Mouse (Mus musculus) forelimb bud, embryonic 11.5 days (tissue): ENCODE data around the gene Plekhg5.
A peak's percentile ranks its signal among the peaks of the same experiment; 100 is the strongest.
"Not testable (repeated sequence)": the region's sequence is repeated elsewhere in the genome, so short reads cannot be mapped to it uniquely, and the experiment has no call there.

ENCODE experiments used
- DNase-seq: peaks from one replicate; pipeline ENCODE4 v3.0.0-alpha.2; 2012; ENCODE audit warnings: low read depth, low spot score

Gene Plekhg5

DNA sequence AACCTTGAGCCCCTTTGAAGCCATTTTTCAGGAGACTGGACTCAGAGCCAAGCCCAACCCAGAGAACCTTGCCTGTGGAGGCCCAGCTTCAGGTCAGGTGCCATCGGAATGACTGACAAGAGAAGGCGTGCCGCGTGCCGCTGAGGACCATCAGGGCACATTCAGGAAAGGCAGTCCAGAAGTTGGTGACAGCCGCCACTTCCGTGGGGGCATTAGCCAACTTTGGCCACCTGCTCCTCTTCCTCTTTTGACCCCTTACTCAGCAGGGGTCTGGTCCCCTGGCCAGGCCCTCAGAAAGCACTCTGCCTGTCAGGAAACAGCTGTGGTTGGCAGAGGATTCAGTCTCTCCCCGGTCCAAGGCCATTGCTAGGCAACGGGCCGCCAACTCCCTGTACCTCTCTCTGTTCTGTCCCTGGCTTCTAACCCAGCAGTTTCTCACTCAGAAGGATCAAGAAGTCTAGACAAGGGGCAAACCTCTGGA is at the start of gene Plekhg5:
TSS of gene Plekhg5 (plus strand) at position 378 of the 481 bp plus-strand sequence.
- no peak for DNase-seq

DNA sequence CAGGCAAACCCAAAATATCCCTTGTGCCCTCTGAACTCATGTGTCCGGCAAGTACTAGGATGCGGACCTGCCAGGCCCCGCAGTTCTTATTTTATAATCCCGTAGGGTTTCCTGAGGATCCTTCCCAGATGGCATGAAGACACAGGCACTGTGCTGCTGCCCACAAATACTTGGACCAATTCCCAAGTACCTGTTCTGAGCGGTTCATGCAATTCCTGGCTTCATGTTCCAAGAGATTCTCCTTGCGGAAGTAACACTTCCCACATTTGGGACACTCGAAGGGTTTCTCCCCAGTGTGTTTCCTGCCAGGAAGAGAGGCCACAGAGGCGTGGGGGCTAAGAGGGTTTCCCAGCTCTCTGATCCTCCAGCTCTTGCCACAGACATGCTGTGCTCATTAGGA is 49.8 kb upstream of the Plekhg5 start:
- DNase-seq = no peak

DNA sequence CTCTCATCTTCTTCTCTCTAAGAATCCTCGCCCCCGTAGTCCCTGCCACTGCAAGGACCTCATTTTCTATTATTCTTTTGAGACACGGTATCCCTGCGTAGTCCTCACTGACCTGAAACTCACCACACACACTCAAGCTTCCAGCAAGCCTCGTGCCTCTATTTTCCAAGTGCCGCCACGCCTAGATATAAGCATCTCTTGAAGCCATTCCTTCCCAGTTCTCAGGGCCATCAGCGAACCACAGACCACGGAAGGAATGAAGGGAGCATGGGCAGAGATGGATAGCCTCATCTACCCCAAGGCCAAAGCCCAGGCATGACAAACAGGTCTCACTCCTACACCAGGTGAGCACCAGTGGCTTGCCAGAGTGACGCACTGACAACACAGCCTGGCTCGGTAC is 47.8 kb upstream of the Plekhg5 start:
- DNase-seq = no peak

DNA sequence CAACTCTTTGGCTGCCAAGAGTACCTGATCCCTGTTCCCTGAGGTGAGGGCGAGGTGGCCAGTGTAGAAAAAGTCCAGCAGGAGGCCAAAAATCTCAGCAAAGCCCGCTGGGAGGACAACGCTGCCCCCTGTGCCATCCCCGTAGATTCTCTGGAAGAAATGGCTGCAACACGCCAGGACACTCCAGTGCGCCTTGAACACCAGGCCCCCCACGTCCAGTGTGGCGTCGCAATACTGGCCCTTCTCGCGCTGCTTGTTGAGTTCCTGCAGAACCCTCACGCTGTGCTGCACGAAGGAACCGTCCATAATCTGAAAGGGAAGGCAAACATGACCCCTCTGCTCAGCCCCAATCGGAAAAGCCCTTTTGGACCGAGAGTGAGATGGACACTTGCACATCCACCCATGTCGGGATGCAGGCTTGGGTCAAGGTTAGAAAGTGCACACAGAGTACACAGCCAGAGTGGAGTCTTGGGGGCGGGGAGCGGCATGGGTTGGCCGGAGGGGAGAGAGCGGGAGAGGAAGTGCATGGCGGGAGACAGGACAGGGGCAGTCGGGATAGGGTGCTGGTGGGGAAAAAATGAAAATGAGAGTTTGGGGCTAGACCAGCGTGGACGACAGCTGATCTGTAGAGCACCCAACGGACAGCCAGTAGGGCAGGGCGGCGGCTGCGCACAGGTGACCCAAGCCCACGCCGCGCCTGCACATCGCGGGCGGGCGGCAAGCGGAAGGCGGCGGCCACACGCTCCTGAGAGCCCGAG is 45.4 kb upstream of the Plekhg5 start:
- DNase-seq = no peak

DNA sequence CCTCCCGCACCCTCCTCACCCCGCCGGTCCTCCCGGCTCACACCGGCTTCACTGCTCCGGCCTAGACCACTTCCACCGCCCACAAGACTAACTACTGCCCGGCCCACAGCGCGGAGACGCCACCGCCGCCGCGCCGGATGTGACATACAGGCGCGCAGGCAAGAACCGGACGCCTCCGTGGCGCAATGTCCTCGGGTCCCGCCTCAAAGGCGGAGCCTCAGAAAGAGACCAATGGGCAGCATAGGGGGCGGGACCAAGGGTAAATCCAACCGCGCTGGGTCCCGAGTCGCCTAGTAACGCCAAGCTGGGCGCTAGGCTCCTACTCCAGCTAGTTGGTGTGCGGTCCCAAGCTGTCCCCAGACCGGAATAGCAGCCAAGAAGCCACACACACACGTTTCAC is 44.8 kb upstream of the Plekhg5 start, which contains the start of gene Zbtb48:
TSS of gene Zbtb48 (minus strand) at position 148 of the 400 bp plus-strand sequence.
- peak; percentile 95 for DNase-seq

DNA sequence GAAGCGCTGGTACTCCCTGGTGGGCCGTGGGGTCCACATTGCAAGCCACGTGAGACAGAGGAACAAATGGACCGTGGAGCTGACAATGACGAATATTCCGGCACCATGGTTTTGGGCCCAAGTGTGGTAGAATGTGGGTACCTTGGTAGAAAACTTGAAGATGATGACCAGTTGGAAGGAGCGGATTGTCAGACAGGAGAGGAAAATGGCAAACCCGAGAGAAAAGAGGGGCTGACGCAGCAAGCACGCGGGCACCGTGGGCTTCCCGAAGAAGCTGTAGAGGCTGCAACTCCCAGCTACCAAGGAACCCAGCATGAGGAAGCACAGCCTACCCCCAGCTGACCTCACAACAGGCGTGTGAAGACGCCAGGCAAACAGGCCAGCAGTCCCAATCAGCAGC is 43.8 kb upstream of the Plekhg5 start:
- DNase-seq = no peak

DNA sequence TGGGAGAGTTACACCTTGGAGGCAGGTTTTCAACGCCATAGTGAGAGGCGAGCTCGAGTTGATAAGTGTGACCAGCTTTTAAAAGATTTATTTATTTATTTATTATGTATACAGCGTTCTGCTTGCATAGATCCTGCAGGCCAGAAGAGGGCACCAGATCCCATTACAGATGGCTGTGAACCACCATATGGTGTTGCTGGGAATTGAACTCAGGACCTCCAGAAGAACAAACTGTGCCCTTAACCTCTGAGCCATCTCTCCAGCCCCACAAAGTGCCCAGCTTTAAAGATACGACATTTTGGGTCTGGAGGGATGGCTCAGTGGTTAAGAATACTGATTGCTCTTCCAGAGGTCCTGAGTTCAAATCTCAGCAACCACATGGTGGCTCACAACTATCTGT is 43.2 kb upstream of the Plekhg5 start:
- DNase-seq = no peak

DNA sequence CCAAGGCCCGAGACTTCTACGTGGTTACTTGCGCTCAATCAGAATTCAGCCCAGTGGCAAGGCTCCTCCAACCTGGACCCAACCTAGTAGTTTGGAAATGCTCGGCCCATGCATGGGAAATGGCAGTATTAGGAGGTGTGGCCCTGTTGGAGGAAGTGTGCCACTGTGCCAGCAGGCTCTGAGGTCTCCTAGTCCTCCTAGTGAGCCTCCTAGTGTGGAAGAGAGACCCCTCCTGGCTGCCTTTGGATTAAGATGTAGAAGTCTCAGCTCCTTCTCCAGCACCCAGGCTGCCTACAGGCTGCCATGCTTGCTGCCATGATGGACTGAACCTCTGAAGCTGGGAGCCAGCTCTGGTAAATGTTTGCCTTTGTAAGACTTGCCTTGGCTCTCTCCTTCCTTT is 42.3 kb upstream of the Plekhg5 start:
- no peak for DNase-seq

DNA sequence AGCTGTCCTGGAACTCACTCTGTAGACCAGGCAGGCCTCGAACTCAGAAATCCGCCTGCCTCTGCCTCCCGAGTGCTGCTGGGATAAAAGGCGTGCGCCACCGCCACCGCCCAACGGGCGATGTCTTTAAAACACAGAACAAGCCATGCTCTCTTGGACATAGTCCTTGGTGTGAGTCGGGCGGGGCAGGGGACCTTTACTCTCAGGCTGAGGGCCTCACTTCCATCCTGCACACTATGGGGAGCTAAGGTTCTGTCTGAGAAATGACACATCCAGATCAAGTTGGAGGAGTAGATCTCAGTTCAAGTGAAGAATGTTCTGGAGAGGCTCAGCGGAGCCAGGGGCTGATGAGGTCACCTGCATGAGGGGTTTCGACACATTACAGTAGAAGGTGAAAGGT is 39.4 kb upstream of the Plekhg5 start:
- DNase-seq = no peak

DNA sequence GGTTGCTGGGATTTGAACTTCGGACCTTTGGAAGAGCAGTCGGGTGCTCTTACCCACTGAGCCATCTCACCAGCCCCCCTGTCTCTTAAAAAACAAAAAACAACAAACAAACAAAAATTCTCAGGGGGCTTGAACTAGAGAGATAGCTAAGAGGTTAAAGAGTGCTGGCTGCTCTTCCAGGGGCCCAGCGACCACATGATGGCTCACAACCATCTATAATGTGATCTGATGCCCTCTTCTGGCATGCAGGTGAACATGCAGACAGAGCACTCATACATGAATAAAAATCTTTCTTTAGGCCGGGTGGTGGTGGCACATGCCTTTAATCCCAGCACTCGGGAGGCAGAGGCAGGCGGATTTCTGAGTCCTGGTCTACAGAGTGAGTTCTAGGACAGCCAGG is 35.8 kb upstream of the Plekhg5 start:
- not testable (repeated sequence) for DNase-seq

DNA sequence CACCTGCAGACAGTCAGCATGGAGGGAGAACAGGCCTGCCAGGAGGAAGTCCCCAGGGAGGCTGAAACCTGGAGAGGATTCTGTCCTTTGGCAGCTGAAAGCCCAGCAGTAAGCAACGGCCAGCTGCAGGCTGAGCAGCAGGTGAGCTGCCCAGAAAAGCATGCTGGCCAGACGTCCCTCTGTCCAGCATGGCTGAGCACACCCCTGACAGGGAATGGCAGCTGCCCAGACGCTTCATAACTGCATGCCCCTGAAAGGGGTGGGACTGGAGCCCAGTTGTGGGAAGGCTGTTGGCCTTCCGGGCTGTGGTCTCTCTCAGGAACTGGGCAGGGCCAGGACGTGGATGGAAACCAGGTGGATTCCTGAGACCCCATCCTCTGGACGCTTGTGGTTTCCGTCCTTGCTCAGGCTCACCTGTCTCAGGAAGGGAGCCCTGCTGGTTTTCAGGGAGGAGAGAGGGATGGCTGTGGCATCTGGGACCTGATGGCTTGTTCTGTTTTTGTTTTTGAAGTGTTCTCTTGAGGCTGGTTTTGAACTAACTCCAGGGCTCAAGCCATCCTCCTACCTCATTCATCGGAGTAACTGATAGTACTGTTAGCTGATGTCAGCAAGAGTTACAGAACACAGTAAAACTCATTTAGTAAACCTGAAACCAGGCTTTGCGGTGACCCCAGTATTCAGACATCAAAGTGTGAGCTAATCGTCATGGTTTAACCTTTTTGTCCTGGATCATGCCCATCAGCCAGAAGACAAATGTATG is 33.9 kb upstream of the Plekhg5 start, which contains the start of gene Tas1r1:
TSS of gene Tas1r1 (minus strand) at position 344 of the 760 bp plus-strand sequence.
- DNase-seq = no peak

DNA sequence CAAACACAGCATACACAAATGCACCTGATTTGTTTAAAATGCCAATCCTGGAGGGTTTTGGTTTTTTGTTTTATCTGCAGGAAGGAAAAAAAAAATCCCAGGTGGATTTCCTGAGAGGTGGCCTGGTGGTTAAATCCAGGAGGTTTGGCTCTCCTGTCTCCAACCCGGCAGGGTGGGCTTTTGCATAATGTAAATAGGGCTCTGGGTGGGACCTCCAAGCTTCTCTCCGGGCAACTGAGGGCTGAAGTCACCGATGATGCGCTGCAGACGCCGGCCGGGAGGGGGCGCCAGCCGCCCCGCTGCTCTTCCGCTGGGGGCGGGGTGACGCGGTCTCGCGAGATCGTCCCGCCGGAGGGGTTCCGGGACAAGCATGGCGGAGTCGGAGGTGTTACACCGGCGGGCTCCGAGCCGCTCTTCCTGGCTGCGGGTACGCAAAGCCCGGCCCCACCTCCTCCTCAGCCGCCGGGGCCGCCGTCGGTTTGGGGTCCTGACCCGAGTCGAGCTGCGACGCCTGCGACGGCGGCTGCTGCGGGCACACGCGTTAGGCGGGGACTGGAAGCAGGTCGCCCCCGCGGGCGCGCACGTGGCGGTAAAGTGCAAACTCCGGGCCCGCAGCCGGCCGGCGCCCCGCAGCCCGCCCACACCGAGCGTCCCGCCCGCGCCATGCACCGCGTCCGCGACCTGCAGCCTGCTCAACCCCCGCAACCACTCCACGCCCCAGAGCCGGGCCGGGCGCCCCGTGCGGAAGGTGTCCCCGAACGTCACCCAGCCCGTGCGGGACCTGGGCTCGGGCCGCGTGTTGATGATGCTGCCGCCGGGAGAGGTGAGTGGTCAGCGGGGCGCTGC is 33.1 kb upstream of the Plekhg5 start, which contains the start of gene Nol9:
TSS of gene Nol9 (plus strand) at position 337 of the 846 bp plus-strand sequence.
- peak; percentile 92 for DNase-seq

DNA sequence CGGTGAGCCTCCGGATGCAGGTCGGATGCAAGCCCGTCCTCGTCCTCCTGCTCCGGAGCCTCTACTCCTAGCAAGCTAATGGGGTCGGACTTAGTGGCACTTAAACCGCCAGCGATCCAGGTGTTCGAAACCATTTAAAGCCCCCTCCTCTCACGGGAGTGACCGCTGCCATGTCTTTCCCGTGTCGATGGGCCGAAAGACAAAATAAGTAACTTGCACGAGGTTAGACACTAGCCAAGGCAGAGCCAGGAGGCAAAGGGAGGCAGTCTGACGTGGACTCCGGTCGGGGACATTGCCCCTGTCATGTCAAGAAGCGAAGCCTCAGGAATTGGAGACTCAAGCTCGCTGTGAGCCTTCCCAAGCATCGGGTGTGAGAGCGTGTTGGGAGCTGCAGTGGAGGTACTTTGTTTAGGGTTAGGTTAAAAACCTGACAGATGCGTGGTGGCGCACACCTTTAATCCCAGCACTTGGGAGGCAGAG is 32.4 kb upstream of the Plekhg5 start:
- DNase-seq = no peak

DNA sequence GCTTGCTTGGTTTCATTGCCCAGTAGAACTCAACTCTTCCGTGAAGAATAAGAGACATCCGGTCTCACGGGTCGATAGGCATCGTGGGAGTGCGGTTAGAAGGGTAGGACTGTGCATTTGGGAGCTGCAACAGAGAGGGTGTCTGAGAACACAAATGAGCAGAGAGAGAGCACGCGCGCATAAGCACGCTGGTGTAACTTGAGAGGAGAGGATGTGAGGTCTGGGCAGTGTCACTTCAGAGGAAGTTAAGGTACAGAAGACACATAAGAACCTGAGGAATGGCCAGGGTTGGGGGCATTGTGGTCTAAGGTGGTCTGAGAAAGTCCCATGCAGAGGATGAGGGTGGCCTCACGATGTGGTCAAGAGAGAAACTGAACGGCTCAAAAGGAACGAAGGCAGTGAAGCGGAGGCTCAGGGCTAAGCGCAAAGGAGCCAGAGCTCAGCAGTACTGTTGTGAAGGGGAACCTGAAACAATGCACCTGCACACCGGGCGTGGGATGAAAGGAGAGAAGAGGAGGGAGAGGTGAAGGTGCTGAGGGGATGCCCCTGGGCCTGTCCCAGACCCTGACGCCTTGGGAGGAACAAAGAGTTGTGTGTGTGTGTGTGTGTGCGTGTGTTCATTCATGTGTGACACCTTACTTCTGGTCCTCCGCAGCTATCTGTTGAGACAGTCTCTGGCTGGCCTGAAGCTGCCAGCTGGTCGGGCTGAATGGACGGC is 30.2 kb upstream of the Plekhg5 start:
- DNase-seq = no peak

DNA sequence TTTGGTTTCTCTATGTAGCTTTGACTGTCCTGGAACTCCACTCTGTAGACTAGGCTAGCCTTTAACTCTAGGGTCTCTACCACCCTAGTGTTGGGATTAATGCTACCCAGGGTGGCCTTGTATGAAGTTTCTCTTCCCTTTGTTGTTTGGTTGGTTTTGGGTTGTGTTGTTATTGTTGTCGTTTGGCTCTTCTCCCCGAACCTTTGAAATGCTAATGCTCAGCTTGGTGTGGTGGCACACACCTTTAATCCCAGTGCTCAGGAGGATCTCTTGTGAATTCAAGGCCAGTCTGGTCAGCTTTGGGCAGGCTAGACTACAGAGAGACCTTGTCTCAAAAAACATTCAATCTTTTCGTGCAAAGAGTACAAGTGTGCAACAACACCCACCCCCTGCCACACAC is 29.1 kb upstream of the Plekhg5 start:
- no peak for DNase-seq

DNA sequence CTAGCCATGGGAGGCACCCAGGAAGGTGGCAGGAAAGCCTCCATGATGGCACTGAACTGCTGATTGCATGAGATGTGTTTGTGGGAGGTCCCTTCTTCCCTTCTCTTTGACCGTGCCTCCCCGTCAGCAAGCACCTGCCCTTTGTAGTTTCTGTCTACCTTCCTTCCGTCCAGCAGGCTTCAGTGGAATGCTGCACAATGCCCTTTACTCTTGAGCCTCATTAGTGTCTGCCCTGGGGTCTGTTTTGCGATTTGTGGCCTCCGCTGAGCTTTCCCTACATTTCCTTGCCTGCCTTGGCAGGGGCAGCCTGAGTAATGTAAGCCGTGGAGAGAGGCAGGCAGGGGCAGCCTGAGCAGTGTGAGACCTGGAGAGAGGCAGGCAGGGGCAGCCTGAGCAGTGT is 27.7 kb upstream of the Plekhg5 start:
- no peak for DNase-seq

DNA sequence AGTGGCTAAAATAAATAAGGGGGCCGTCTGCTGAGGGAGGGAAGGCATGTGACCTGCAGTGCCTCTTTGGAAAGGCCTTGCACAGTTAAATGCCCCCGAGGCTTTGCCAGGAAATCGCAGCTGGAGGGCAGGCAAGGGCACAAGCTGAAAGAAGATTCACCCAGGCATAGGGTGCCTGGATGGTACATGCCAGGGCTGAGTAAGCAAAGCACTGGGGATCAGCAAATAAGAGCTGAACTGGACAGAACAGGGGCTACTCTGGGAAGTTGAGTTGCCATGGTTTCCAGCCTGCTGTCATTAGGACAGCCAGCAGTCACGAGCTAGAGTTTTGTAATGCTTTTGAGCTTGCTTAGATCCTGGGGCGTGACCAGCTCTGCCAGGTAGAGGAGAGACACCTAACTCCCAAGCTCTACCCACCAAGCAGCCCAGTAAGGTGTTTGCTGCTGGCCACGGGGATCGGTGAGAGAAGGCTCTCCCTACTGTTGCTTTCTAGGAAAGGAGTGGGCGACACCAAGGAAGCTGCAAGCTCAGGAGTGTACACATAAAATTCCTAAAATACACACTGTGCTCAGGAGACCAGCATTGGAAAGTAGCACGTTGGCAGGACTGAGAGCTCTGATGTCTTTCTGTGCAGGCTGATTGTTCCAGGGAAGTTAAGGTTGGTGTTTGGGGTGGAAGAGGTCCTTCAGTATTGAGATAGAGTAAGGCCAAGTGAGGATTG is 9.7 kb upstream of the Plekhg5 start:
- DNase-seq = no peak

DNA sequence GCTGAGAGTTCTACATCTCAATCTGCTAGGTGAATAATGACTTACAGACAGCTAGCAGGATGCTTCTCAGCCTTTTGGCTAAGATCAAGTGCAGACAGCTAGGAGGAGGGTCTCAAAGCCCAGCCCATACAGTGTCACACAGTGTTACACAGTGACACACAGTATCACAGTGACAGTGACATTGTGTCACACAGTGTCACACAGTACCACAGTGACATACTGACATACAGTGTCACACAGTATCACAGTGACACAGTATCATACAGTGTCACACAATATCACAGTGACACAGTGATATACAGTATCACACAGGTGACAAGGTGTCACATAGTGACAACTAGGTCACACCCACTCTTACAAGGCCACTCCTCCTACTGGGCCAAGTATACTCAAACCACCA is 5.0 kb upstream of the Plekhg5 start:
- no peak for DNase-seq

DNA sequence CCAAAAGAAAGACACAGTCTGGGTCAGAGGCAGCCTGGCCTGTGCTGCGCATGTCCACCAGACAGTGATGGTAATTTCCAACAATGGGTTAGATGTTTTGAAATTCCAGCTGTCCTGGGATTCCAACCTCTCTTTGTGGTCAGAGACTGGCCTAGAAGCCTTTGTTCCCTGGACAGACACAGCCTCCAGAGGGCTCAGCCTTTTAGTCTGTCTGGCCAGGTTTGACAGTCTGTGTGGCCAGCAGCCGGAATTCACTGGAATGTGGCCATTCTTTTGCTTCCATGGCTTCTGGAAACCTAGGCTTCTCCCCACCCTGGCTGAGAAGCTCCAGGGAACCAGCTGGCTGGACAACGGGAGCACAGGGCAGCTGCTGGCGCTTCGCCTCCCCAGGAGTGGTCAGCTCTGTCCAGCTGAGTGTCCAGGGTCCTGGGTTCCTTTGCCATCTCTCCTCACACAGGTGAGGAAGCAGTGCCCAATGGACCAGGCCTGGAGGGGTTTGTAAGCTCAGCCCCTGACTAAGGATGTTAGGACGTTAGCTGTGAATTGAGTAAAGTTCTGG is 4.1 kb upstream of the Plekhg5 start:
- DNase-seq = no peak

DNA sequence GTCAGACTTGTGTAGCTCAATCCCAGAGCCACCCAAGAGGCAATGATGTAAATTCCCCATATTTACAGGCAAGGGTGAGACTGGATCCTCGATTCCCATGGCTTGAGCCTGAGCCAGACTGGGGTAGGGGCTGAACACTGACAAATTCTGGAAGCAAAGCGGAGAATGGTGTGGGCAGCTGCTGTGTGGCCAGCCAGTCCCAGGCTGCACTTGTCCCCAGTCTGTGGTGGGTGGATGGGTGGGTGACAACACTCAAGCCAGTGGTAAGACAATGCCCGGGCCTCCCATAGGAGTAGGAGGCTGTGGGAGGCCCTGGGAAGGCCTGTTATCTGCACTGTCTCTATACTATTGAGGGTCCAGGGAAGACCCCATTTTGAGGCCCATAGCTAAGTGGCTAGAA is 3.1 kb upstream of the Plekhg5 start:
- no peak for DNase-seq
